Mouse (Mus musculus): Measurements from ENCODE around the gene Foxp1. TPM values are rescaled to one million over a fixed set of nuclear protein-coding genes. Genes with fewer than 3 reads are reported as not detected.

Gene Foxp1
- polyA plus RNA-seq, 1 experiment from 2014 or later: 74.0 TPM

GRCm38 (mm10) chr6:98977806-98978205 is 544.7 kb downstream of the Foxp1 start:
- Histone ChIP-seq H3K36me3 (peaks cover 18% of the 10 kb centered on the region), H3K9me3 (no peaks in the 10 kb centered on the region), H3K9ac (no peak overlapping the region), H3K4me3 (no peak overlapping the region), H3K27me3 (no peaks in the 10 kb centered on the region), H3K4me2 (no peak overlapping the region), H3K4me1 (replicated peaks) (no peaks in the 10 kb centered on the region), H3K27ac (replicated peaks) (no peak overlapping the region)
- WGBS: 93% methylated on average over 4 of the region's 4 CpGs
- no peak for ATAC-seq (ENCODE audit: low read depth)

GRCm38 (mm10) chr6:98975918-98976317 is 546.6 kb downstream of the Foxp1 start:
- ATAC-seq (ENCODE audit: low read depth): no peak
- Histone ChIP-seq H3K27me3 (no peaks in the 10 kb centered on the region), H3K4me3 (no peak overlapping the region), H3K27ac (replicated peaks) (no peak overlapping the region), H3K4me2 (no peak overlapping the region), H3K36me3 (peaks cover 18% of the 10 kb centered on the region), H3K4me1 (replicated peaks) (peaks cover 2% of the 10 kb centered on the region; the same call in 1 of the 2 replicates), H3K9me3 (no peaks in the 10 kb centered on the region), H3K9ac (no peak overlapping the region)
- WGBS: 92% methylated on average over 6 of the region's 6 CpGs

GRCm38 (mm10) chr6:98973433-98973832 is 549.1 kb downstream of the Foxp1 start:
- no peak overlapping the region for H3K9ac ChIP-seq
- H3K27me3 ChIP-seq: no peaks in the 10 kb centered on the region
- no peak overlapping the region for H3K27ac ChIP-seq (replicated peaks)
- no peak overlapping the region for H3K4me2 ChIP-seq
- no peaks in the 10 kb centered on the region for H3K9me3 ChIP-seq
- WGBS: 72% methylated on average over 5 of the region's 5 CpGs
- peaks cover 11% of the 10 kb centered on the region for H3K4me1 ChIP-seq (replicated peaks)
- H3K4me3 ChIP-seq: no peak overlapping the region
- H3K36me3 ChIP-seq: peaks cover 18% of the 10 kb centered on the region
- no peak for ATAC-seq (ENCODE audit: low read depth)

- Histone ChIP-seq H3K27me3 (no peaks in the 10 kb centered on the region), H3K4me1 (replicated peaks) (peaks cover 17% of the 10 kb centered on the region), H3K4me2 (no peak overlapping the region), H3K27ac (replicated peaks) (no peak overlapping the region), H3K9me3 (no peaks in the 10 kb centered on the region), H3K4me3 (no peak overlapping the region), H3K36me3 (peaks cover 11% of the 10 kb centered on the region), H3K9ac (no peak overlapping the region)
- 66% methylated on average over 7 of the region's 7 CpGs for WGBS
- ATAC-seq (ENCODE audit: low read depth): no peak
These were observed 550.1 kb downstream of the Foxp1 start for GRCm38 (mm10) chr6:98972404-98972803.

DNA sequence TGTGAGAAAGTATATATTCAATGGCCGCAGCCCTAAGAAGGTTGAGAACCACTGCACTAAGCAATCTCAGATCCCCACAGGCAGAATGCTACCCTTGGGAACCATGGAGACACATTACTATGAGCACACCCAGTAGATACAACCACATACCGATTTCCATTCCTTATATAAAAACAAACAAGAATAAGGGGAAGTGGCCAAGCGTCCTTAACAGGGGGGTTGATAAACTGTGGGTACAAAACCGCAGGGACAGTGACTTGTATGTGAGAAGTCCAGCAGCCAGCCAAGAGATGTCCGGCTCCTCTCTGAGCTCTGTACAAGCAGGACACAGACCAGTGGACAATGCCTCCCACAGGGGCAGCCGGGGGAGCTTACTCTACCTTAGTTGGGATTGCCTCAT is 563.2 kb downstream of the Foxp1 start:
- Histone ChIP-seq H3K27me3 (no peaks in the 10 kb centered on the region), H3K9me3 (no peaks in the 10 kb centered on the region), H3K4me1 (replicated peaks) (peaks cover 18% of the 10 kb centered on the region), H3K36me3 (no peaks in the 10 kb centered on the region), H3K27ac (replicated peaks) (no peak overlapping the region), H3K9ac (no peak overlapping the region), H3K4me2 (no peak overlapping the region), H3K4me3 (no peak overlapping the region)
- ATAC-seq (ENCODE audit: low read depth): no peak
- 84% methylated on average over 6 of the region's 6 CpGs for WGBS

DNA sequence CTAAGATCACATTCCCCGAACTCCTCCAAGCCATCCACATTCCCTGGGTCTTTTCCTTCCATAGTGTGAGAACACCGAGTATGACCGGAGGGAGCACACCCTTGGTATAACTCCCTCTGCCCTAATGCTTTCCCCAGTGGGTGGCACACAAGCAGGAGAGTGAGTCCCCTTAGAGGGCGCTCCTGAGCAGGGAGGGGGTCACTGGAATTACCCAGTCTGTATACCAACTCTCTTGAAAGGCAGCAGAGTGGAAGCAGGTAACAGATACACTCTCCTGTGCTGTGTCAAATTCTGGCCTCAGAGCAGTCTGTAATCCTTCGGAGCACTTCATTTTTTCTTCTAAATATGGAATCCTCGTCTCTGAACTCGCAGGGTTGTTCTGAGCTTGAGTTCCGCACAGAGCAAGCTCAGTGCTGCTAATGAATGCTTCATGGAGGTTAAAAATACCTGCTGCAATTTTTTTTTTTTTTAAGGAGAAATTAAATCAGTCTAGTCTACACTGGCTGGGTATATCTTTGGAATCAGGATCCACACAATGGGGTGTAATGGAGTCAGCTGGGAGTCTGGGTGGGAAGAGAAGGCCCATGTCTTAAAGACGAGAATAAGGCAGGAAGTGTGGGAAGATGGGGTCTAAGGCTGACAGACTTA is 565.9 kb downstream of the Foxp1 start:
- 84% methylated on average over 9 of the region's 9 CpGs for WGBS
- Histone ChIP-seq H3K4me3 (no peak overlapping the region), H3K9me3 (no peaks in the 10 kb centered on the region), H3K4me2 (no peak overlapping the region), H3K36me3 (no peaks in the 10 kb centered on the region), H3K9ac (no peak overlapping the region), H3K27ac (replicated peaks) (no peak overlapping the region), H3K4me1 (replicated peaks) (peaks cover 32% of the 10 kb centered on the region), H3K27me3 (no peaks in the 10 kb centered on the region)
- ATAC-seq (ENCODE audit: low read depth): no peak

DNA sequence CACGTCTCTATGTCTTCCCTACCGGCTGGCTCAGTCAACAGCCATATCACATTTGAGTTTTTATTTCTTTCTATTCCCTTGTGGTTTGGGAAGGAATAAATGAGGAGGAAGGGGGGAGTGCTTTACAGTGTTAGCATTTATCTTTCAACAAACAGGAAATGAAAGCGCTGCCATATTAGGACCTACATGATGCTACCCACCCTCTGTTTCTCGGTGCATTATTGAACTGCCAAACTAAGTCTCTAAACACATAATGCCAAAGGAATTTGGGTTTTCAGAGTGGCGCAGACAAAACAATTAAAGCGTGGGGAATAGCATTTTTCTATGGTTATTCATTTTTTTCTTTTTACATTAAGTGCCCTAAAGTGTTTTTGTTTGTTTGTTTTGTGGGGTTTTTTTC is 566.8 kb downstream of the Foxp1 start:
- Histone ChIP-seq H3K27ac (replicated peaks) (no peak overlapping the region), H3K27me3 (no peaks in the 10 kb centered on the region), H3K9me3 (no peaks in the 10 kb centered on the region), H3K4me3 (no peak overlapping the region), H3K4me2 (no peak overlapping the region), H3K4me1 (replicated peaks) (peaks cover 41% of the 10 kb centered on the region), H3K9ac (no peak overlapping the region), H3K36me3 (no peaks in the 10 kb centered on the region)
- whole genome bisulfite sequencing: 60% methylated on average over 6 of the region's 6 CpGs
- ATAC-seq (ENCODE audit: low read depth): no peak

DNA sequence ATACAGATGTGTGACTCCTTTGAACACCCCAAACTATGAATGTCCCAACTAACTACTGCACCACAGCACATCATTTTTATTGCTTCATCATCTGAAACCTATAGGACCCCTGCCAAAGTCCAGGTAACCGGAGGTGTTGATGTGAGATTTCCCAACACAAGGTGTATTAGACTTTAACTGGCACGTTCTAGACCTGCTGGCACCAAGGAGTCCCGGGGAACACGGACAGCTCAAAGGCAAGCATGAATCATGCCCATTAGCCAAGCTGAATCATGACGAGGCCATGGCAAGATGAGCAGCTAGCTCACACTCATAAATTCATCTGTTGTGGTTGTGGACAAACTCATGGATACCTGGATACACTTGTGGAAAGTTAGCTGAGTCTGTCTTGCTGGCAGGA is 568.1 kb downstream of the Foxp1 start:
- peaks cover 49% of the 10 kb centered on the region for H3K4me1 ChIP-seq (replicated peaks)
- no peak overlapping the region for H3K4me3 ChIP-seq
- WGBS: 98% methylated on average over 5 of the region's 5 CpGs
- H3K27me3 ChIP-seq: no peaks in the 10 kb centered on the region
- no peak overlapping the region for H3K27ac ChIP-seq (replicated peaks)
- ATAC-seq (ENCODE audit: low read depth): no peak
- no peak overlapping the region for H3K9ac ChIP-seq
- H3K36me3 ChIP-seq: no peaks in the 10 kb centered on the region
- no peak overlapping the region for H3K4me2 ChIP-seq
- H3K9me3 ChIP-seq: no peaks in the 10 kb centered on the region

- Histone ChIP-seq H3K4me3 (no peak overlapping the region), H3K27me3 (no peaks in the 10 kb centered on the region), H3K27ac (replicated peaks) (0 out of 2 replicates have a peak overlapping the region, but pooled peaks have one; percentile 46), H3K36me3 (no peaks in the 10 kb centered on the region), H3K9me3 (no peaks in the 10 kb centered on the region), H3K4me1 (replicated peaks) (peaks cover 62% of the 10 kb centered on the region), H3K9ac (no peak overlapping the region), H3K4me2 (no peak overlapping the region)
- no peak for ATAC-seq (ENCODE audit: low read depth)
- WGBS: 30% methylated on average over 6 of the region's 6 CpGs
These were observed 572.8 kb downstream of the Foxp1 start for GRCm38 (mm10) chr6:98949703-98950191.

DNA sequence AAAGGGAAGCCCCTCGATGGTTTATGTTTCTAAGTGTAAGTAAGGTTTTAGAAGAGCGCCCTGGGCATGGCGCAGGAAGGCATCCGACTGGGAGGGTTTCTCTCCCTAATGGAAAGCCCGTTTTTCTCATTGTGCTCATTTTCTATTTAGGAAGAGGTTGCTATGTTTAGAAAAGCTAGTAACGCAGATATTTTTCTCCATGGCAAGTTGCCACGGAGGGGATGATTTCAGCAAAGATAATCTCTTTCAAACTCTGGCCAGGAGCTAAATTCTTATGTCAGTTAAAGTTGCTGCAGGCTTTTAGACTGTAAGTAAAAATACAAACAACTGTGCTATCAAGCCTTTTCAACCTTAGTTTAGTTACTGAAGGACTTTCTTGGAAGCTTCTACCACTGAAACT is 573.2 kb downstream of the Foxp1 start:
- H3K4me3 ChIP-seq: no peak overlapping the region
- no peak overlapping the region for H3K4me2 ChIP-seq
- H3K9me3 ChIP-seq: no peaks in the 10 kb centered on the region
- H3K27ac ChIP-seq (replicated peaks): 0 out of 2 replicates have a peak overlapping the region, but pooled peaks have one; percentile 11
- ATAC-seq (ENCODE audit: low read depth): no peak
- 56% methylated on average over 7 of the region's 7 CpGs for WGBS
- peaks cover 4% of the 10 kb centered on the region; the same call in 1 of the 2 replicates for H3K36me3 ChIP-seq
- peaks cover 62% of the 10 kb centered on the region for H3K4me1 ChIP-seq (replicated peaks)
- H3K27me3 ChIP-seq: no peaks in the 10 kb centered on the region
- H3K9ac ChIP-seq: no peak overlapping the region

DNA sequence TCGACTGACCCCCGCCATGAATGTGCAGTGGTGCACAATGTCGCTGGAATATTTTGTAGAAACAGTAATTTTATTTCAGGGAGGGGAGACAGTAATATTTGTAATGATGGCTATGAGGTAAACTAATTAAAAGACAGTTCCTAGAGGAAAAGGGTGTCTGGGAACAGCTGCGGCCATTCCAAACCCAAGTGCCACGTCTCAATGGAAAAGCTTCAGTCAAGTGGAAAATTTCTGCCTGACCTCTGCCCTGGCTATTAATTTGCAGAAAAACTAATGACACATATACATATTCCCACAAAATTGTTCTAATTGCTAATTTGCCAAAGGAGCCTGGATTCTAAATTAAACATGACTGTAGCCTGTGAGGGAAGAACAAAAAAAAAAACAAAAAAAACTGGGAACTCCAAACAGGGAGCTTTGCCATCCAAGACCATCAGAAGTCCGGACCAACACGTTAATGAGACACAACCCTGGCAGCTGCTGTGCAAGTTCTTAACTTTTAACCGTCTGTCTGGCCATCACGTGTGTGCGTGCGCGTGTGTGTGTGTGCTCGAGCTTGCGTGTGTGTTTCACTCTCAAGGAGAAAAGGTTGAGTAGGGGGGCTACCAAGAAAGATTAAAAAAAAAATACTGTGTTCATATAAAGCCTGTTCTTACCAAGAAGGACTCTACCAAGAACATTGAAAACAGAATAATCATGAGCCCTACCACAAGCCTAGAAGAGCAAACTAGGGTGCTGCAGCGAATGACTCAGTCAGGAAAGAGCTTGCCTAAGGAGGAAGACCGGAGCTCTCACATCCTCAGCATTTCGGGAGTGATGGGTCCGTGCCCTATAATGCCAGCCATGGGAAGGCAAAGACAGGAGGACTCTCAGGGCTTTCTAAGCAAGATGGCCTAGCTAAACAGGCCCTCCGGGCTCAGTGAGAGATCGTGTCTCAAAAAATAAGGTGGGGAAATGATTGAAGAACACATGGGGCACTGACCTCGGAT is 574.1 kb downstream of the Foxp1 start:
- H3K4me1 ChIP-seq (replicated peaks): peaks cover 56% of the 10 kb centered on the region
- no peak overlapping the region for H3K27ac ChIP-seq (replicated peaks)
- H3K36me3 ChIP-seq: peaks cover 12% of the 10 kb centered on the region; the same call in 1 of the 2 replicates
- no peaks in the 10 kb centered on the region for H3K9me3 ChIP-seq
- no peak overlapping the region for H3K9ac ChIP-seq
- H3K27me3 ChIP-seq: no peaks in the 10 kb centered on the region
- H3K4me3 ChIP-seq: no peak overlapping the region
- ATAC-seq (ENCODE audit: low read depth): 0 out of 2 replicates have a peak, but pooled peaks have one; percentile 15
- 55% methylated on average over 21 of the region's 21 CpGs for WGBS
- no peak overlapping the region for H3K4me2 ChIP-seq

Data from neural tube, embryonic 13.5 days (tissue).